Mouse (Mus musculus) hindbrain, embryonic 15.5 days (tissue): ENCODE data around the gene Crhr2. TPM values are rescaled to one million over a fixed set of nuclear protein-coding genes. Genes with fewer than 3 reads are reported as not detected.

Experiments
- ATAC-seq: fragments of 200-750 bp; cut with Nextera tagmentation; 2 replicates; pipeline ENCODE4 v1.8.0; 2017; ENCODE audit warnings: low read depth, moderate number of reproducible peaks, moderate TSS enrichment; ENCODE audit not compliant: low FRiP score
- H3K27ac ChIP-seq: fragments of 300-500 bp; sonication (generic); replicated peaks from 2 replicates; pipeline ENCODE4 v1.5.1; 2015; ENCODE audit warnings: mild to moderate bottlenecking, inconsistent platforms
- H3K27me3 ChIP-seq: fragments of 300-500 bp; sonication (generic); 2 replicates; pipeline ENCODE4 v1.6.1; 2015; ENCODE audit warnings: control low read depth, inconsistent platforms
- H3K36me3 ChIP-seq: fragments of 300-500 bp; sonication (generic); 2 replicates; pipeline ENCODE4 v1.6.1; 2015; ENCODE audit warnings: control low read depth, inconsistent platforms
- H3K4me1 ChIP-seq: fragments of 300-500 bp; sonication (generic); replicated peaks from 2 replicates; pipeline ENCODE4 v1.6.1; 2015; ENCODE audit warnings: control low read depth, inconsistent platforms
- H3K4me2 ChIP-seq: fragments of 300-500 bp; sonication (generic); 2 replicates; pipeline ENCODE4 v1.6.1; 2015; ENCODE audit warnings: moderate library complexity, mild to moderate bottlenecking, inconsistent platforms
- H3K4me3 ChIP-seq: fragments of 300-500 bp; sonication (generic); 2 replicates; pipeline ENCODE4 v1.5.1; 2015; ENCODE audit warnings: mild to moderate bottlenecking, inconsistent platforms
- H3K9ac ChIP-seq: fragments of 300-500 bp; sonication (generic); 2 replicates; pipeline ENCODE4 v1.6.1; 2015; ENCODE audit warnings: inconsistent platforms
- H3K9me3 ChIP-seq: fragments of 300-500 bp; sonication (generic); 2 replicates; pipeline ENCODE4 v1.6.1; 2016; ENCODE audit warnings: control low read depth, inconsistent platforms
- WGBS: fragments of 180-500 bp; shearing (Covaris S2); methylation state at CpG from one replicate; pipeline ENCODE4 v1.1.7; 2015; 5-methylcytosine and 5-hydroxymethylcytosine counted together
- polyA plus RNA-seq: library from polyadenylated mRNA; unstranded; fragments of >200 nt; fragmentation: Nextera tagmentation; extraction: Ambion mirVana; gene quantifications from 2 replicates; pipeline ENCODE4 v1.2.1, GENCODE M21; 2015

The Crhr2 gene
- polyA plus RNA-seq, 1 experiment from 2014 or later = 1.3 TPM

DNA sequence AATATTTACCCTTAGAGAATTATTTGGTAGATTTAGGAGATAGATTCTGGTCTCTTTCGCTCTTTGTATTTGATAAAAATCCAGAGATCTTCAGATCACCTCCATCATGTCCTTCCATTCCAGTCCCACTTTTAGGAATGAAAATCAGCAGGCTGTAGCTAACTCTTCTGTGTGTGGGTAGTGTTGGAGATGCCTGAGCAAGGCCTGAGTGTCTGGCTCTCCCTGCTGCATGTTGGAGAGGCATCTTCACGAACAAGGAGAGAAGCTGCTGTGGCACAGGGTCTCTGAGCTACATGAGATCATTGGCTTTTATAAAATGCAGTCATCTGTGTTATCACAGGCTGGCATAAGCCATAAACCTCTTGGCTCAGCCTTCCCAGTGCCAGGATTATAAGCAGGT is 66.9 kb downstream of the Crhr2 start:
- 90% methylated on average over 2 of the region's 2 CpGs for WGBS
- no peak overlapping the region for H3K4me3 ChIP-seq
- no peak overlapping the region for H3K9ac ChIP-seq
- H3K27ac ChIP-seq = no peak overlapping the region
- no peak overlapping the region for H3K4me2 ChIP-seq
- H3K4me1 ChIP-seq = no peaks in the 10 kb centered on the region
- peaks cover 83% of the 10 kb centered on the region for H3K36me3 ChIP-seq
- H3K9me3 ChIP-seq = no peaks in the 10 kb centered on the region
- H3K27me3 ChIP-seq = no peaks in the 10 kb centered on the region
- ATAC-seq = no peak

GRCm38 (mm10) chr6:55064477-55064827 is 68.4 kb downstream of the Crhr2 start:
- Histone ChIP-seq H3K4me1 (no peaks in the 10 kb centered on the region), H3K27ac (no peak overlapping the region), H3K4me2 (no peak overlapping the region), H3K9me3 (no peaks in the 10 kb centered on the region), H3K9ac (no peak overlapping the region), H3K36me3 (peaks cover 85% of the 10 kb centered on the region), H3K27me3 (no peaks in the 10 kb centered on the region), H3K4me3 (no peak overlapping the region)
- no peak for ATAC-seq
- WGBS = 98% methylated on average over 7 of the region's 7 CpGs

DNA sequence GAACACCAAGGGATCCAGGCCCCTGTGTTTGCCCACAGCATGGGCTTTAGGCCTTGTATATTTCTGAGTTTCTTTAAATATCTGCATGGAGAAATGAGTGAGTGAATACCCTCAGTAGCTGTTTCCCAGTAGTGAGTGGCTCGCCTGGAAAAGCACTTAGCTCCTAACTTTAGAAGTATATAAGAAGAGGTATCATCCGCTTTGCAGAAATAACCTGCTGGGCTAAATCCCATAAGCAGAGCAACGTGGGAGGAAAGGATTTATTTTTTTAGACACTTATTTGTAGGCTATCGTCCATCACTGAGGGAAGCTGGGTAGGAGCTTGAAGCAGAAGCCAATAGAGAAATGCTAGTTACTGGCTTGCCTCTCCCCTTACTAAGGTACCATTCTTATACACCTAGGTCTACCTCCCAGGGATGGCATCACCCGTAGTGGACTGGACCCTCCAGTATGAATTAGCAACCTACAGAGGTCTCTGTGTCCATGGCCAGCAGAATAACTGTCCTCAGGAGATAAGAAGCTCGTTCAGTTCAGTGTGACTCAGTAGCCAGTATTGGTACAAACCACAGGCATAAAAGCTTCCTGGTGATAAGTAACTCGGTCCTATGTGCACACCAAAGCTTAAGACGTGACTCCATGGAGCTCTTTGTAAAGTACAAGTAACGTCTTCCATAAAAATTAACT is 68.9 kb downstream of the Crhr2 start:
- ATAC-seq = no peak
- no peak overlapping the region for H3K27ac ChIP-seq
- no peaks in the 10 kb centered on the region for H3K4me1 ChIP-seq
- H3K9ac ChIP-seq = no peak overlapping the region
- H3K36me3 ChIP-seq = peaks cover 82% of the 10 kb centered on the region
- H3K4me2 ChIP-seq = no peak overlapping the region
- no peak overlapping the region for H3K4me3 ChIP-seq
- no peaks in the 10 kb centered on the region for H3K9me3 ChIP-seq
- 95% methylated on average over 9 of the region's 9 CpGs for WGBS
- H3K27me3 ChIP-seq = no peaks in the 10 kb centered on the region

GRCm38 (mm10) chr6:55062200-55062599 is 70.6 kb downstream of the Crhr2 start:
- Histone ChIP-seq H3K36me3 (peaks cover 76% of the 10 kb centered on the region), H3K4me3 (no peak overlapping the region), H3K9me3 (no peaks in the 10 kb centered on the region), H3K27ac (no peak overlapping the region), H3K27me3 (no peaks in the 10 kb centered on the region), H3K9ac (no peak overlapping the region), H3K4me1 (no peaks in the 10 kb centered on the region), H3K4me2 (no peak overlapping the region)
- no peak for ATAC-seq
- WGBS = 75% methylated on average over 5 of the region's 5 CpGs

GRCm38 (mm10) chr6:55061328-55061727 is 71.5 kb downstream of the Crhr2 start:
- Histone ChIP-seq H3K27me3 (no peaks in the 10 kb centered on the region), H3K4me2 (no peak overlapping the region), H3K9me3 (no peaks in the 10 kb centered on the region), H3K36me3 (peaks cover 75% of the 10 kb centered on the region), H3K4me3 (no peak overlapping the region), H3K27ac (no peak overlapping the region), H3K9ac (no peak overlapping the region), H3K4me1 (no peaks in the 10 kb centered on the region)
- WGBS = 93% methylated on average over 11 of the region's 11 CpGs
- no peak for ATAC-seq

- H3K4me2 ChIP-seq = no peak overlapping the region
- no peaks in the 10 kb centered on the region for H3K27me3 ChIP-seq
- H3K4me3 ChIP-seq = no peak overlapping the region
- WGBS = 92% methylated on average over 7 of the region's 7 CpGs
- H3K9ac ChIP-seq = no peak overlapping the region
- H3K9me3 ChIP-seq = no peaks in the 10 kb centered on the region
- peaks cover 73% of the 10 kb centered on the region for H3K36me3 ChIP-seq
- no peaks in the 10 kb centered on the region for H3K4me1 ChIP-seq
- no peak overlapping the region for H3K27ac ChIP-seq
- ATAC-seq = no peak
These were observed 72.5 kb downstream of the Crhr2 start for GRCm38 (mm10) chr6:55060241-55060825.

DNA sequence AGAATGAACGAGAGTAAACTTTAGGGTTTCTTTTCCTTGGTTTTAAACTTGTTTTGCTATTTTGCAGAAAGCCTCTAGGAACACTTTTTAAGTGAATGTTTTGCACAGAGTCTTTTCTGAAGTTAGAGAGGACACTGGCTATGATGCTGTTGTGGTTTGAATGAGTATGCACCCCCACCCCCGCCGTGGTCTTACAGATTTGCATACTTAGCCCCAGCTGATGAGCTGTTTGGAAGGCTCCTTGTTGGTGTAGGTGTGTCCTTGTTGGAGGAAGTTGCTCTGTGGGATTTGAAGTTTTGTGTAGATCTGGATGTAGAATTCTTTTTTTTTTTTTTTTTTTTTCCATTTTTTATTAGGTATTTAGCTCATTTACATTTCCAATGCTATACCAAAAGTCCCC is 75.4 kb downstream of the Crhr2 start:
- H3K27ac ChIP-seq = no peak overlapping the region
- 89% methylated on average over 3 of the region's 3 CpGs for WGBS
- no peak overlapping the region for H3K4me3 ChIP-seq
- no peak overlapping the region for H3K9ac ChIP-seq
- H3K9me3 ChIP-seq = no peaks in the 10 kb centered on the region
- H3K4me1 ChIP-seq = no peaks in the 10 kb centered on the region
- H3K36me3 ChIP-seq = peaks cover 74% of the 10 kb centered on the region
- H3K4me2 ChIP-seq = no peak overlapping the region
- ATAC-seq = no peak
- H3K27me3 ChIP-seq = no peaks in the 10 kb centered on the region

- Histone ChIP-seq H3K4me2 (no peak overlapping the region), H3K9ac (no peak overlapping the region), H3K27me3 (no peaks in the 10 kb centered on the region), H3K4me1 (no peaks in the 10 kb centered on the region), H3K36me3 (peaks cover 74% of the 10 kb centered on the region), H3K27ac (no peak overlapping the region), H3K4me3 (no peak overlapping the region), H3K9me3 (no peaks in the 10 kb centered on the region)
- WGBS = 95% methylated on average over 4 of the region's 4 CpGs
- ATAC-seq = no peak
These were observed 78.3 kb downstream of the Crhr2 start for GRCm38 (mm10) chr6:55054491-55054890.

DNA sequence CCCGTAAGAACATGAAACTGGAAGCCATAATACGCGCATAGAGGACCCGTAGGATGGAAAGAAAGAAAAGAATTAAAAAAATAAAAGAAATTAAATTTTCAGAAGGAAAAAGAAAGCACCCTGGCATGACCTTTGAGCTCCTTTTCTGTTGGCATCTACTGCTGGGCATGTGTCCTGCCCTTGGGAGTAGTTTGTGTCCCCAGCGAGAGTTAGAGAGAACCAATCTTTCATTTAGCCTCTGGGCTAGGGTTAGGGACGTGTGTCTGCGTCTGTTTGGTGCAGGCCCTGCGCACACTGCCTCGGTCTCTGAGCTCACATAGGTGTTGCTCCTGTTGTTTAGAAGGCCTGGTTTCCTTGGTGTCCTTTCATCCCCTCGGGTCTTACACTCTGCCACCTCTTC is 83.6 kb downstream of the Crhr2 start:
- no peak overlapping the region for H3K4me2 ChIP-seq
- peaks cover 8% of the 10 kb centered on the region for H3K4me1 ChIP-seq
- H3K36me3 ChIP-seq = peaks cover 60% of the 10 kb centered on the region
- no peak overlapping the region for H3K9ac ChIP-seq
- 96% methylated on average over 10 of the region's 10 CpGs for WGBS
- H3K9me3 ChIP-seq = no peaks in the 10 kb centered on the region
- ATAC-seq = no peak
- H3K27me3 ChIP-seq = no peaks in the 10 kb centered on the region
- H3K27ac ChIP-seq = no peak overlapping the region
- no peak overlapping the region for H3K4me3 ChIP-seq

DNA sequence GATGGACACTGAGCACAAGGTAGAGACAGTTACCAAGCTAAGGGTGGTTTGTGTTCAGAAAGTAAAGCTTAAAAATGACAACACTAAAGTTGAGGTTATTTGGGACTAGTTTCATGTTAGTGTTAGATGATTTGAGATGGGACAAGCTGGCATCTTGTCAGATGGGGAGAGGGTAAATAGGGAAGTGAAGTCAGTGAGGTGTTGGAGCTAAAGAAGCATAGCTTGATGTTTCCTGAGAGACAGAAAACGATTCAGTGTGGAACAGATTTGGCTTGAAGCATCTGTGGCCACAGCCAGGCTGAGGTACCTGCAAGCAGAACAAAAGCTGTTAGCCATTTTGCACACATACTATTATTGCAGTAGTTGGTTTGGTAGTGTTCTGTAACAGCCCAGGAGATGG is 87.5 kb downstream of the Crhr2 start:
- no peaks in the 10 kb centered on the region for H3K27me3 ChIP-seq
- ATAC-seq = no peak
- no peak overlapping the region for H3K4me3 ChIP-seq
- H3K36me3 ChIP-seq = peaks cover 29% of the 10 kb centered on the region
- 65% methylated on average over 1 of the region's 1 CpGs for WGBS
- no peaks in the 10 kb centered on the region for H3K9me3 ChIP-seq
- no peak overlapping the region for H3K4me2 ChIP-seq
- no peak overlapping the region for H3K27ac ChIP-seq
- no peak overlapping the region for H3K9ac ChIP-seq
- peaks cover 24% of the 10 kb centered on the region for H3K4me1 ChIP-seq

GRCm38 (mm10) chr6:55044542-55044941 is 88.3 kb downstream of the Crhr2 start:
- H3K27ac ChIP-seq = no peak overlapping the region
- 57% methylated on average over 5 of the region's 5 CpGs for WGBS
- no peaks in the 10 kb centered on the region for H3K27me3 ChIP-seq
- peaks cover 32% of the 10 kb centered on the region for H3K4me1 ChIP-seq
- no peak overlapping the region for H3K4me2 ChIP-seq
- no peak overlapping the region for H3K4me3 ChIP-seq
- peaks cover 22% of the 10 kb centered on the region for H3K36me3 ChIP-seq
- no peak overlapping the region for H3K9ac ChIP-seq
- no peaks in the 10 kb centered on the region for H3K9me3 ChIP-seq
- no peak for ATAC-seq

DNA sequence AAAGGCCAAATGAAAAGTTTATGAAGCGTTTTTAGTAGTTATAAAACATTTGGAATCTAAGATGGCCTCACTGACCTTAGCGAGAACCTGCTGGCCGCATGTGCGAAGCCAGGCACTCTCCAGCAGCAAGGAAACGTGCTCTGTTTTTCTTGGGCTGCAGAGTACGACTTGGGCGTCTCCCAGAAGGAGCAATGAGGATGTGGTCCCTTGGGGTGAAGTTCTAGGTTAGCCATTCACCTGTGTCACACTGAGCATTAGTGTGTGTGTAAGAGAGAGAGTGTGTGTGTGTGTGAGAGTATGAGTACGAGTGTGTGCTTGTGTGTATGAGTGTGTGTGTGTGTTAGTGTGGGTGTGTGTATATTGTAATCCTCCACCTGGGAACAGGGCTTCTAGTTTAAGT is 89.6 kb downstream of the Crhr2 start:
- peaks cover 41% of the 10 kb centered on the region for H3K4me1 ChIP-seq
- H3K4me3 ChIP-seq = no peak overlapping the region
- 86% methylated on average over 8 of the region's 8 CpGs for WGBS
- no peaks in the 10 kb centered on the region for H3K27me3 ChIP-seq
- ATAC-seq = no peak
- H3K4me2 ChIP-seq = no peak overlapping the region
- H3K9me3 ChIP-seq = no peaks in the 10 kb centered on the region
- no peak overlapping the region for H3K27ac ChIP-seq
- no peak overlapping the region for H3K9ac ChIP-seq
- H3K36me3 ChIP-seq = peaks cover 12% of the 10 kb centered on the region
